Mouse (Mus musculus) macrophage (primary cell): ENCODE results near the gene Als2cl. TPM values are rescaled to one million over a fixed set of nuclear protein-coding genes. Genes with fewer than 3 reads are reported as not detected.

Experiments used
- H3K27ac ChIP-seq: fragments of 350-480 bp; formaldehyde crosslinking; 2 replicates; pipeline ENCODE4 v1.9.0; 2021
- H3K36me3 ChIP-seq: fragments of 350-480 bp; formaldehyde crosslinking; 2 replicates; pipeline ENCODE4 v1.9.0; 2021; ENCODE audit errors: inconsistent target
- H3K4me3 ChIP-seq: fragments of 350-480 bp; formaldehyde crosslinking; 2 replicates; pipeline ENCODE4 v1.9.0; 2021; ENCODE audit errors: inconsistent target
- H3K79me2 ChIP-seq: fragments of 350-480 bp; formaldehyde crosslinking; 2 replicates; pipeline ENCODE4 v1.9.0; 2021; ENCODE audit errors: inconsistent target
- WGBS: methylation state at CpG from one replicate; pipeline ENCODE4 v1.1.7; 2026; ENCODE audit warnings: inconsistent platforms; ENCODE audit not compliant: missing documents; 5-methylcytosine and 5-hydroxymethylcytosine counted together
- polyA plus RNA-seq: library from polyadenylated mRNA; stranded (reverse); fragments of 250-400 nt; gene quantifications from 3 replicates; pipeline ENCODE4 v1.2.4, GENCODE M21; 2018; ENCODE audit warnings: inconsistent platforms

Als2cl gene
- polyA plus RNA-seq, 1 experiment from 2014 or later: 6.6 TPM

DNA sequence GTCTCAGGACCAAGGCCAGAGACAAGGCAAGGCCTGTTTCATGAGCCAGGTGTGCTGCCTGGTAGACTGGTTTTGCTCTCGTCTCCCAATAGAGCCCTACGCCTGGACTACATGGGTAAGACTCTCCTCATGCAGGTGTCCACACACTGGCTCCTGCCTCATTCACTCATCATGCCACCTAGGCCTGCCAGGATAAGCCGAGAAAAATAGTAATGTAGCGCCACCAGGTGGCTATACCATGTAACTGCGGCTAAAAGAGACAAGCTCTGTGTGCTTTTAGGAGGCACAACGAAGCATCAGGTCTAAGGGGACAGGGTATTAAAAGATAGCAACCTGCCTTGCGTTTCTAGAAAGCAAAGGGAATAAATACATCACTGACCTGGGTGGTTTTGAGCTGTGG is 8.6 kb upstream of the Als2cl start:
- Histone ChIP-seq H3K4me3 (no peak overlapping the region), H3K36me3 (no peaks in the 10 kb centered on the region), H3K79me2 (no peaks in the 10 kb centered on the region), H3K27ac (no peak overlapping the region)
- WGBS: 22% methylated on average over 7 of the region's 7 CpGs

- H3K4me3 ChIP-seq: no peak overlapping the region
- no peak overlapping the region for H3K27ac ChIP-seq
- no peaks in the 10 kb centered on the region for H3K36me3 ChIP-seq
- WGBS: 37% methylated on average over 37 of the region's 40 CpGs
- H3K79me2 ChIP-seq: no peaks in the 10 kb centered on the region
Measured at GRCm38 (mm10) chr9:110873681-110874659, 5.7 kb upstream of the Als2cl start.

- 77% methylated on average over 3 of the region's 3 CpGs for WGBS
- no peak overlapping the region for H3K27ac ChIP-seq
- H3K4me3 ChIP-seq: no peak overlapping the region
- no peaks in the 10 kb centered on the region for H3K79me2 ChIP-seq
- no peaks in the 10 kb centered on the region for H3K36me3 ChIP-seq
Measured at GRCm38 (mm10) chr9:110874660-110875191, 4.9 kb upstream of the Als2cl start.

DNA sequence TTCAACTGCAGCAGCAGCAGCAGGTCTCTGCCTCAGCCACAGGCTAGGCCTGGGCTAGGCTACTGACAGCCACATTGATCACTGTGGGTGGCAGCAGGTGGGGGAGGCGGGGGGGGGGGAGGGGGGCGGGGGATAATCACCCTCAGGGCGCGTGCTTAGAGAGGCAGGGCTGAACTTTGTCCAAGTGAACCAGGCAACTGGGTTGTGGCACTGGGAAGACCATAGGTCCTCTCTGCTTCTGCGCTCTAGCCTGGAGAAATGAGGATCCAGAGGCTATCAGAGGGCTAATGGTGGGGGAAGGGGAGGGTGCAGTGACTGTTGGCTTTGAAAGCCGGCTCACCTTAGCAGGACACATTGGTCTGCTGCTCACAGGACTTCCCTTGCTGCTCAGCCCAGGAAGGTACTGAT is 4.4 kb upstream of the Als2cl start:
- no peaks in the 10 kb centered on the region for H3K36me3 ChIP-seq
- WGBS: 91% methylated on average over 4 of the region's 6 CpGs
- no peaks in the 10 kb centered on the region for H3K79me2 ChIP-seq
- no peak overlapping the region for H3K27ac ChIP-seq
- no peak overlapping the region for H3K4me3 ChIP-seq

GRCm38 (mm10) chr9:110877353-110877752 is 2.3 kb upstream of the Als2cl start:
- 7% methylated on average over 1 of the region's 1 CpGs for WGBS
- Histone ChIP-seq H3K4me3 (no peak overlapping the region), H3K79me2 (no peaks in the 10 kb centered on the region), H3K27ac (no peak overlapping the region), H3K36me3 (no peaks in the 10 kb centered on the region)

DNA sequence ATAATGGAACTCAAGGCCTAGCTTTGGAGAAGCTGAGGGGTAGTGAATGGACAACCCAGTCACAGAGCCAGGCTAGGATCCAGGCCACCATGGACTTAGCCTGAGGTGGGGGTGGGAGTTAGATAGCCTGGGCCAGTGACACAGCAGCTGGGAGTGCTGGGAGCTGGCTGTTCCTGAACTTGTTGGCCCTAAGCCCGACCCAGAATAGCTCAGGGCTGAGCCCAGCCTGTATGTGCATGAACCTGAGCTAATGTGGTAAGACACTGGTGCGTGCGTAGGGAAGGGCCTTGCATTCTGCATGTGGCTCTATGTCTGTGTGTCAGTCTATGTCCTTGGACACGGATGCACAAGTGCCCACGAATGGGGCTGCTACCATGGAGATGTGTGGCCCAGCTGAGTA is 1.8 kb upstream of the Als2cl start:
- no peak overlapping the region for H3K27ac ChIP-seq
- H3K79me2 ChIP-seq: no peaks in the 10 kb centered on the region
- WGBS: 82% methylated on average over 5 of the region's 5 CpGs
- H3K4me3 ChIP-seq: no peak overlapping the region
- H3K36me3 ChIP-seq: no peaks in the 10 kb centered on the region

- Histone ChIP-seq H3K36me3 (no peaks in the 10 kb centered on the region; the same call in 1 of the 2 replicates), H3K79me2 (no peaks in the 10 kb centered on the region), H3K4me3 (peak within 1 kb of the TSS; percentile 52), H3K27ac (no peak within 1 kb of the TSS)
- WGBS: 1% methylated on average over 57 of the region's 57 CpGs
Measured at GRCm38 (mm10) chr9:110879998-110880561, 410 bp downstream of the Als2cl start, which contains the start of gene Tmie. Tmie (minus strand) TSS chr9:110880113.

- Histone ChIP-seq H3K36me3 (no peaks in the 10 kb centered on the region; the same call in 1 of the 2 replicates), H3K27ac (no peak overlapping the region), H3K79me2 (no peaks in the 10 kb centered on the region), H3K4me3 (peak overlapping the region; percentile 52)
- WGBS: 54% methylated on average over 4 of the region's 4 CpGs
Measured at GRCm38 (mm10) chr9:110880772-110881171, 1.1 kb downstream of the Als2cl start.

DNA sequence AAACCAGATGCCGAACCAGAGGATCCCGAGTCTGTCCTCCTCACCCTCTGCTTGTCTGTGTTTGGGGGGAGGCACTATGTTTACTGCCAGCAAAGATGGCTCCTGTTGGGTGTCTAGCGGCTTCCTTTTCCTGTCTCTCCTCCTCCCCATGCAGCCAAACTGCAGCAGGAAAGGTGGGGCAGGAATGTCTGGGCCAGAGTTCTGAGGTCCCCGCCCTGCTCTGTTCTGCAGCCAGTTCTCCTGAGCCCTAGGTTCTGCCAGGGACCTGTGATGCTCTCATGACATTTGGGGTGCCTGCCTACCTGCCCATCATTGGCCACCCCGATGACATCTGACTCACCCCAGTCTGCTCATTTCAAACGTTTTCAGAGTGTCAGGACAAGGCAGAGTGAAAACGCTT is 2.3 kb downstream of the Als2cl start:
- no peak overlapping the region for H3K4me3 ChIP-seq

DNA sequence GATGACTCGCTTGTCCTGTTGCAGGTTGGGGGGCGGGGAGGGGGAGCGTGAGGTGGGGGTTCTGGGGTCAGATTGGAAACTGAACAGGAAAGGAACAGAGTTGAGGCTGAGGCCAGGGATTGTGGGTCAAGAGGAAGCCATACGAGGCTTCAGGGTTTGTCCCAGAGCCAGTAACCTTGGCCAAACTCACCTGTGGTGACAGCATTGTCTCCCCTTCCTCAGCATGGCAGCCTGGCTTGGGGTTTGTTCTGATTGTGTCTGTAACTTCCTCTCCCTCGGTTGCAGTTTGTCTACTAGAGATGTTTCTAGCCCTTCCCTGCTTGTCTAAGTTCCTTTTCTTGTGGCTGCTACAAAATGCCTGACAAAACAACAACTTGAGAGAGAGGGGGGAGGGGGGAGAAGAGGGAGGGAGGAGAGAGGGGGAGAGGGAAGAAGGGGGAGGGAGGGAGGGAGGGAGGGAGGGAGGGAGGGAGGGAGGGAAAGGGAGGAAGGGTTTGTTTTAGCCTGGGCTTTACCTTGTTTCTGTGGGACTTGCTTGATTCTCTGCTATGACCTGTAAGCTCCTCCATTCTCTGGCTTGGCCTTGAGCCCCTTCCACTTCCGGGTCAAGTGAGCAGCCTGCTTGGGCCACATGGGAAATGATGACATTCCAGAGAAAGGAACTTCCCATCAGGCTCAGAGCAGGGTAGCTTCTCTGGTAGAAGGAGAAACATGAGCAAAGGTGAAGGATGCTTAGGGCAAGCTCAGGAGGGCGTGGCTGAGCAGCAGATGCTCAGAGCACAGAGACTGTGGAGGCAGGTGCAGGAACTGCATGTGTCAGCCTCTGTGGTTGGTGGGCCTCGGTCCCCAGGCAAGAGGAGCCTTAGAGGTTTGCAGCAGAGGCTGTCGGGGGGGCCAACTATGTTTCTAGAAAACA is 8.0 kb downstream of the Als2cl start:
- Histone ChIP-seq H3K4me3 (no peak overlapping the region; the same call in 1 of the 2 replicates), H3K27ac (peak overlapping the region; percentile 73), H3K79me2 (no peaks in the 10 kb centered on the region), H3K36me3 (no peaks in the 10 kb centered on the region; the same call in 1 of the 2 replicates)
- WGBS: 42% methylated on average over 6 of the region's 9 CpGs

More for the DNA sequence above, 2.3 kb downstream of the Als2cl start:
- 86% methylated on average over 7 of the region's 7 CpGs for WGBS
- Histone ChIP-seq H3K36me3 (no peaks in the 10 kb centered on the region; the same call in 1 of the 2 replicates), H3K27ac (no peak overlapping the region), H3K79me2 (no peaks in the 10 kb centered on the region)

DNA sequence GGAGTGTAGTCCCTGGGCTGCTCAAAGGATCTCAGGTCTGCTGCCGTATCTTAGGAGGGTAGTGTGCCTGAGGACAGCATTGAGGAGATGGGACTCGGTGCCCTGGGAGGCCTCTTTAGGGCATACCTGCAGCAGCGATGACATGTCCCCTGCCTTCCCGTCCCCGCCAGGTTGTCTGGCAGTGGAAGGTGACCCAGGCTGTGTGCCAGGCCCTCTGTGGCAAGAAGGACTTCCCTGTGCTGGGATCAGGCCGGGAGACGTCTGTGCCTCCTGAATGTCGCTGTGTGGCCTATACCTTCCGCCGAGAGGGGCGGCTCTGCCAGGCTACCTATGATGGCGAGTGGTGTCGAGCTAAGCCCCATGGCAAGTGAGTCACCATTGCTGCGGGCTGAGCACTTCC is 9.3 kb downstream of the Als2cl start:
- 96% methylated on average over 14 of the region's 14 CpGs for WGBS
- Histone ChIP-seq H3K27ac (no peak overlapping the region), H3K4me3 (no peak overlapping the region)

GRCm38 (mm10) chr9:110890026-110890783 is 10.5 kb downstream of the Als2cl start:
- peaks cover 4% of the 10 kb centered on the region; the same call in 1 of the 2 replicates for H3K36me3 ChIP-seq
- no peak overlapping the region for H3K27ac ChIP-seq

More for the DNA sequence above, 9.3 kb downstream of the Als2cl start:
- H3K79me2 ChIP-seq: no peaks in the 10 kb centered on the region
- no peaks in the 10 kb centered on the region; the same call in 1 of the 2 replicates for H3K36me3 ChIP-seq

GRCm38 (mm10) chr9:110891077-110891828 is 11.6 kb downstream of the Als2cl start:
- H3K4me3 ChIP-seq: no peak overlapping the region
- H3K79me2 ChIP-seq: no peaks in the 10 kb centered on the region
- H3K27ac ChIP-seq: no peak overlapping the region
- 0 out of 2 replicates have a peak, but pooled peaks cover 4% of the 10 kb centered on the region for H3K36me3 ChIP-seq
- 57% methylated on average over 12 of the region's 12 CpGs for WGBS

More at GRCm38 (mm10) chr9:110890026-110890783, 10.5 kb downstream of the Als2cl start:
- 94% methylated on average over 13 of the region's 21 CpGs for WGBS
- Histone ChIP-seq H3K4me3 (no peak overlapping the region), H3K79me2 (no peaks in the 10 kb centered on the region)
